Mouse (Mus musculus) limb, embryonic 14.5 days (tissue): Measurements from ENCODE around the gene Eef1b2. TPM values are rescaled to one million over a fixed set of nuclear protein-coding genes. Genes with fewer than 3 reads are reported as not detected.
"Not testable (repeated sequence)": the region's sequence is repeated elsewhere in the genome, so short reads cannot be mapped to it uniquely, and the experiment has no call there.

Experiments
- ATAC-seq: fragments of 200-750 bp; cut with Nextera tagmentation; 2 replicates; pipeline ENCODE4 v1.8.0; 2017; ENCODE audit warnings: low read depth, moderate number of reproducible peaks, moderate TSS enrichment; ENCODE audit not compliant: low FRiP score
- DNase-seq: peaks from one replicate; pipeline ENCODE4 v3.0.0-alpha.2; 2015; ENCODE audit warnings: low spot score
- H3K27ac ChIP-seq: fragments of 300-500 bp; sonication (generic); replicated peaks from 2 replicates; pipeline ENCODE4 v1.5.1; 2014; ENCODE audit warnings: low read depth, mild to moderate bottlenecking, low read length, moderate library complexity, mixed read lengths
- H3K27me3 ChIP-seq: fragments of 300-500 bp; sonication (generic); 2 replicates; pipeline ENCODE4 v1.6.1; 2014; ENCODE audit warnings: low read length, mixed read lengths; ENCODE audit not compliant: control insufficient read depth, insufficient read depth
- H3K36me3 ChIP-seq: fragments of 300-500 bp; sonication (generic); 2 replicates; pipeline ENCODE4 v1.6.1; 2014; ENCODE audit warnings: mild to moderate bottlenecking, low read length, moderate library complexity, mixed read lengths; ENCODE audit not compliant: control insufficient read depth, insufficient read depth
- H3K4me1 ChIP-seq: fragments of 300-500 bp; sonication (generic); 2 replicates; pipeline ENCODE4 v1.6.1; 2014; ENCODE audit warnings: antibody characterized with exemption, low read length, mixed read lengths; ENCODE audit not compliant: control insufficient read depth, insufficient read depth
- H3K4me2 ChIP-seq: fragments of 300-500 bp; sonication (generic); replicated peaks from 2 replicates; pipeline ENCODE4 v1.6.1; 2014; ENCODE audit warnings: low read depth, mild to moderate bottlenecking, low read length, moderate library complexity; ENCODE audit not compliant: severe bottlenecking
- H3K4me3 ChIP-seq: fragments of 300-500 bp; sonication (generic); replicated peaks from 2 replicates; pipeline ENCODE4 v1.5.1; 2014; ENCODE audit warnings: low read length
- H3K9ac ChIP-seq: fragments of 300-500 bp; sonication (generic); 2 replicates; pipeline ENCODE4 v1.6.1; 2014; ENCODE audit warnings: mild to moderate bottlenecking, low read depth, low read length, moderate library complexity; ENCODE audit not compliant: severe bottlenecking
- H3K9me3 ChIP-seq: fragments of 300-500 bp; sonication (generic); 2 replicates; pipeline ENCODE4 v1.6.1; 2016; ENCODE audit warnings: low read length; ENCODE audit not compliant: control insufficient read depth
- POLR2A ChIP-seq: fragments of 200-500 bp; IDR thresholded peaks from 2 replicates; pipeline ENCODE4 v1.8.0; 2012; ENCODE audit warnings: inconsistent platforms, mild to moderate bottlenecking, moderate library complexity, borderline replicate concordance; ENCODE audit not compliant: insufficient read depth, insufficient read length; ENCODE audit errors: extremely low read depth
- WGBS: fragments of 180-500 bp; shearing (Covaris S2); extraction: QIAGEN DNeasy Blood & Tissue Kit; methylation state at CpG from one replicate; pipeline ENCODE4 v1.1.7; 2014; 5-methylcytosine and 5-hydroxymethylcytosine counted together
- polyA plus RNA-seq, 2 experiments: library from polyadenylated mRNA; depleted of rRNA in 1 of 2; stranded (reverse) in 1 of 2; unstranded in 1 of 2; fragments of >200 nt; fragmentation: Nextera tagmentation in 1 of 2; extraction: Ambion mirVana in 1 of 2; gene quantifications; 2 replicates each; pipeline versions ENCODE4 v1.2.1 to v1.2.3; 2012 to 2014

Eef1b2 gene
- polyA plus RNA-seq, 2 experiments = 750 to 1,108 TPM

- 70% methylated on average over 3 of the region's 5 CpGs for WGBS
- Histone ChIP-seq H3K9ac (no peak overlapping the region), H3K36me3 (peaks cover 28% of the 10 kb centered on the region), H3K4me2 (no peak overlapping the region), H3K9me3 (no peaks in the 10 kb centered on the region), H3K4me3 (no peak overlapping the region), H3K4me1 (0 out of 2 replicates have a peak, but pooled peaks cover 7% of the 10 kb centered on the region), H3K27me3 (no peaks in the 10 kb centered on the region), H3K27ac (no peak overlapping the region)
- ATAC-seq (no peak), DNase-seq (peak; percentile 15)
- no peak for TF ChIP-seq POLR2A
Measured at GRCm38 (mm10) chr1:63182212-63182611, 5.6 kb downstream of the Eef1b2 start.

GRCm38 (mm10) chr1:63182636-63183270 is 6.1 kb downstream of the Eef1b2 start:
- peak; percentile 75 for DNase-seq
- ATAC-seq = peak; percentile 26; the same call in 1 of the 2 replicates
- Histone ChIP-seq H3K27me3 (no peaks in the 10 kb centered on the region), H3K9ac (no peak overlapping the region), H3K27ac (no peak overlapping the region), H3K9me3 (no peaks in the 10 kb centered on the region), H3K4me2 (no peak overlapping the region), H3K4me3 (no peak overlapping the region), H3K36me3 (peaks cover 28% of the 10 kb centered on the region), H3K4me1 (0 out of 2 replicates have a peak, but pooled peaks cover 4% of the 10 kb centered on the region)
- WGBS = 59% methylated on average over 10 of the region's 10 CpGs
- TF ChIP-seq POLR2A = no peak

- not testable (repeated sequence) for H3K4me2 ChIP-seq, H3K4me3 ChIP-seq, H3K27ac ChIP-seq, ATAC-seq, DNase-seq, H3K9me3 ChIP-seq, H3K27me3 ChIP-seq, H3K36me3 ChIP-seq, H3K4me1 ChIP-seq, H3K9ac ChIP-seq
- 88% methylated on average over 6 of the region's 6 CpGs for WGBS
Measured at GRCm38 (mm10) chr1:63185430-63185829, 8.8 kb downstream of the Eef1b2 start.

- no peak for ATAC-seq
- no peak overlapping the region for H3K4me3 ChIP-seq
Measured at GRCm38 (mm10) chr1:63188536-63188935, 11.9 kb downstream of the Eef1b2 start.

GRCm38 (mm10) chr1:63190851-63191250 is 14.2 kb downstream of the Eef1b2 start:
- no peaks in the 10 kb centered on the region for H3K36me3 ChIP-seq
- WGBS = 43% methylated on average over 8 of the region's 8 CpGs
- H3K27ac ChIP-seq = 0 out of 2 replicates have a peak overlapping the region, but pooled peaks have one; percentile 26
- H3K4me1 ChIP-seq = no peaks in the 10 kb centered on the region
- H3K9me3 ChIP-seq = no peaks in the 10 kb centered on the region
- ATAC-seq = peak; percentile 68
- no peak for TF ChIP-seq POLR2A
- H3K4me2 ChIP-seq = no peak overlapping the region
- no peaks in the 10 kb centered on the region for H3K27me3 ChIP-seq
- no peak overlapping the region for H3K9ac ChIP-seq
- H3K4me3 ChIP-seq = no peak overlapping the region
- peak; percentile 72 for DNase-seq

More at GRCm38 (mm10) chr1:63188536-63188935, 11.9 kb downstream of the Eef1b2 start:
- Histone ChIP-seq H3K27me3 (no peaks in the 10 kb centered on the region), H3K36me3 (no peaks in the 10 kb centered on the region), H3K4me2 (no peak overlapping the region), H3K9ac (no peak overlapping the region), H3K27ac (no peak overlapping the region), H3K9me3 (no peaks in the 10 kb centered on the region), H3K4me1 (no peaks in the 10 kb centered on the region)
- no peak for TF ChIP-seq POLR2A
- 84% methylated on average over 3 of the region's 3 CpGs for WGBS
- DNase-seq = no peak
